Mouse (Mus musculus) v-Abl transformed pro-B cells (cell line): Measurements from ENCODE around the gene Gm11758.
"Not testable (repeated sequence)": the region's sequence is repeated elsewhere in the genome, so short reads cannot be mapped to it uniquely, and the experiment has no call there.

Experiments used
- in situ Hi-C, 2 experiments: fragments of 400-800 bp; cut with MboI; formaldehyde crosslinking; loops; one replicate each; pipeline ENCODE4 v1.15.1; 2025; ENCODE audit not compliant: unreplicated experiment in 2 of 2

The Gm11758 gene

DNA sequence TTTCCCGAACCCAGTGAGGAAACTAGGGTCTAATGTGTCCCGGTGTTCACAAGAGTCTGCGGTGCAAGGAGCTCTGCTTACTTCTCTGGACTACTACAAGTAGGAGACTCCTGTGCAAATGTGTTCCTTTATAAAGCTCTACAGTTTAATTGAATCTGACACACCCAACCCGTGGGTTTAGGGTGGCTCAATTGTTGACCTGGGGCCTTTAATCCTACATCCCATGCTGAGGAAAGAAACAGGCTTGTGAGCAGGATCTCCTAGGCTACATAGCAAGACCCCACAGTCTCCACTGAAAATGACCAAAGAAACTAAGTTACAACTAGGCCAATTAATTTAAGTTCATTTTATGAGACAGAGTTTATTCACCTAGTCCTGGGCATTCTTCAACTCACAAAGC is at the start of gene Gm11758:
TSS of gene Gm11758 (minus strand) at position 101 of the 400 bp plus-strand sequence.
- in situ Hi-C loops: not testable (repeated sequence)

DNA sequence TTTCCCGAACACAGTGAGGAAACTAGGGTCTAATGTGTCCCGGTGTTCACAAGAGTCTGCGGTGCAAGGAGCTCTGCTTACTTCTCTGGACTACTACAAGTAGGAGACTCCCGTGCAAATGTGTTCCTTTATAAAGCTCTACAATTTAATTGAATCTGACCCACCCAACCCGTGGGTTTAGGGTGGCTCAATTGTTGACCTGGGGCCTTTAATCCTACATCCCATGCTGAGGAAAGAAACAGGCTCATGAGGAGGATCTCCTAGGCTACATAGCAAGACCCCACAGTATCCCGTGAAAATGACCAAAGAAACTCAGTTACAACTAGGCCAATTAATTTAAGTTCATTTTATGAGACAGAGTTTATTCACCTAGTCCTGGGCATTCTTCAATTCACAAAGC is 44.6 kb upstream of the Gm11758 start, which contains the start of gene Gm11756:
TSS of gene Gm11756 (minus strand) at position 101 of the 400 bp plus-strand sequence.
- in situ Hi-C loops: not testable (repeated sequence)

DNA sequence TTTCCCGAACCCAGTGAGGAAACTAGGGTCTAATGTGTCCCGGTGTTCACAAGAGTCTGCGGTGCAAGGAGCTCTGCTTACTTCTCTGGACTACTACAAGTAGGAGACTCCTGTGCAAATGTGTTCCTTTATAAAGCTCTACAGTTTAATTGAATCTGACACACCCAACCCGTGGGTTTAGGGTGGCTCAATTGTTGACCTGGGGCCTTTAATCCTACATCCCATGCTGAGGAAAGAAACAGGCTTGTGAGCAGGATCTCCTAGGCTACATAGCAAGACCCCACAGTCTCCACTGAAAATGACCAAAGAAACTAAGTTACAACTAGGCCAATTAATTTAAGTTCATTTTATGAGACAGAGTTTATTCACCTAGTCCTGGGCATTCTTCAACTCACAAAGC is 29.8 kb upstream of the Gm11758 start, which contains the start of gene Gm13871:
TSS of gene Gm13871 (minus strand) at position 101 of the 400 bp plus-strand sequence.
- in situ Hi-C loops: not testable (repeated sequence)

DNA sequence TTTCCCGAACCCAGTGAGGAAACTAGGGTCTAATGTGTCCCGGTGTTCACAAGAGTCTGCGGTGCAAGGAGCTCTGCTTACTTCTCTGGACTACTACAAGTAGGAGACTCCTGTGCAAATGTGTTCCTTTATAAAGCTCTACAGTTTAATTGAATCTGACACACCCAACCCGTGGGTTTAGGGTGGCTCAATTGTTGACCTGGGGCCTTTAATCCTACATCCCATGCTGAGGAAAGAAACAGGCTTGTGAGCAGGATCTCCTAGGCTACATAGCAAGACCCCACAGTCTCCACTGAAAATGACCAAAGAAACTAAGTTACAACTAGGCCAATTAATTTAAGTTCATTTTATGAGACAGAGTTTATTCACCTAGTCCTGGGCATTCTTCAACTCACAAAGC is 14.9 kb upstream of the Gm11758 start, which contains the start of gene Gm11757:
TSS of gene Gm11757 (minus strand) at position 101 of the 400 bp plus-strand sequence.
- in situ Hi-C loops: not testable (repeated sequence)

DNA sequence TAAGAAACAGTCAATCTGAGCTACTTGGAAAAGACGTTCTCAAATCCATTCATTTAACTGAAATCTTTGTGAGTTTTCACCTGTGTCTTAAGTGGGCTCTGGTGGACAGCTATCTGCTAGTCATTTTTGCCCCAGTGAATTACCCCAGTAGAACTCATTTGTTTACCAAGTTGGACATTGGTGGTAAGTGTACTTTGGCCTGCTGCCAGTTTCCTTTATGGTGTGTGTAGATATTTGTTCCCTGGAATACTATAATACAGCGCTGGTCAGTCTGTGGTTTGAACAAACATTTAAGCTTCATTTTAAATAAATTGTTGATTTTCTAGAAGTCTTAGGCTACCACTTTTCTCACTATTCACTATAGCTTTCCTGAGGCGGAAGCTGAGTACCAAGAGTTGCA is 49.5 kb downstream of the Gm11758 start:
- in situ Hi-C loops: no loop called here
